Comparison of ENCODE assay signal across 8 mouse cellular contexts in genomic region chr4:153975768-153976167, GRCm38 (mm10). TPM values are rescaled to one million over a fixed set of nuclear protein-coding genes. Genes with fewer than 3 reads are reported as not detected.
DNase-seq lines count a peak whose midpoint lies in the region; ATAC-seq and TF ChIP-seq lines count a peak whose summit lies in the region.

No protein-coding gene starts in this region.

- H3K36me3 ChIP-seq in kidney, adult 2 months (ENCODE audit: control insufficient read depth, insufficient read depth, low read length) = no peaks in the 10 kb centered on the region
- peaks cover 32% of the 10 kb centered on the region for H3K36me3 ChIP-seq in hindbrain, embryonic 10.5 days
- H3K36me3 ChIP-seq in midbrain, embryonic 12.5 days = peaks cover 33% of the 10 kb centered on the region

- peak overlapping the region; percentile 1; the same call in 1 of the 2 replicates for H3K4me3 ChIP-seq in kidney, adult 2 months (ENCODE audit: insufficient read depth, low read depth, low read length)
- H3K4me3 ChIP-seq in hindbrain, embryonic 10.5 days = peak overlapping the region; percentile 94
- peak overlapping the region; percentile 94 for H3K4me3 ChIP-seq in midbrain, embryonic 12.5 days

- H3K9me3 ChIP-seq in hindbrain, embryonic 10.5 days = no peaks in the 10 kb centered on the region
- no peaks in the 10 kb centered on the region for H3K9me3 ChIP-seq in midbrain, embryonic 12.5 days

- no peak for TF ChIP-seq POLR2A in kidney, adult 2 months (IDR thresholded peaks at IDR 0.05; ENCODE audit: low read depth, low read length)

- WGBS in kidney, adult 2 months = 27% methylated on average over 6 of the region's 6 CpGs
- 44% methylated on average over 6 of the region's 6 CpGs for WGBS in hindbrain, embryonic 10.5 days
- 39% methylated on average over 6 of the region's 6 CpGs for WGBS in midbrain, embryonic 12.5 days

- DNase-seq in kidney, adult 2 months = no peak
- no peak for DNase-seq in kidney, postnatal 25 days
- DNase-seq in MEL-GATA-1-ER (ENCODE audit: extremely low read depth, low read depth) = peak; percentile 5
- no peak for DNase-seq in hindbrain, embryonic 10.5 days (ENCODE audit: low spot score)
- DNase-seq in cerebellum, adult 9-11 months = no peak
- no peak for DNase-seq in cerebellum, adult 11-12 months
- no peak for DNase-seq in lung, postnatal 25 days (ENCODE audit: low spot score)

- ATAC-seq in midbrain, embryonic 12.5 days (ENCODE audit: low FRiP score, low read depth) = no peak

- 0 out of 2 replicates have a peak, but pooled peaks have one; percentile 2 for TF ChIP-seq CTCF in kidney, adult 2 months (conservative IDR thresholded peaks at IDR 0.05; ENCODE audit: insufficient read depth, insufficient read length, low read depth, low read length)

- peak overlapping the region; percentile 89 for H3K9ac ChIP-seq in midbrain, embryonic 12.5 days (replicated peaks)

- peak overlapping the region; percentile 97 for H3K4me2 ChIP-seq in midbrain, embryonic 12.5 days (replicated peaks)

- no peaks in the 10 kb centered on the region for H3K27me3 ChIP-seq in kidney, adult 2 months (replicated peaks; ENCODE audit: control insufficient read depth, insufficient read depth, low read length)
- no peaks in the 10 kb centered on the region for H3K27me3 ChIP-seq in hindbrain, embryonic 10.5 days (ENCODE audit: insufficient read depth, poor library complexity, severe bottlenecking)
- no peaks in the 10 kb centered on the region for H3K27me3 ChIP-seq in midbrain, embryonic 12.5 days

- no peaks in the 10 kb centered on the region for H3K4me1 ChIP-seq in kidney, adult 2 months (ENCODE audit: control insufficient read depth, insufficient read depth, low read length)
- H3K4me1 ChIP-seq in hindbrain, embryonic 10.5 days (replicated peaks) = peaks cover 30% of the 10 kb centered on the region
- H3K4me1 ChIP-seq in midbrain, embryonic 12.5 days = peaks cover 22% of the 10 kb centered on the region

- no peak overlapping the region for H3K27ac ChIP-seq in kidney, adult 2 months (ENCODE audit: insufficient read depth, low read depth, low read length)
- peak overlapping the region; percentile 93; the same call in 1 of the 2 replicates for H3K27ac ChIP-seq in hindbrain, embryonic 10.5 days
- no peak overlapping the region for H3K27ac ChIP-seq in midbrain, embryonic 12.5 days (replicated peaks)

RNA-seq across cellular contexts. Expression of gene Cep104, which starts 0.8 kb away (rescaled TPM):
- polyA plus RNA-seq in kidney, adult 2 months (2012; rRNA removed) = 18.4 and 19.7 TPM in 2 replicates
- polyA plus RNA-seq in hindbrain, embryonic 10.5 days (2016; fragmentation: Nextera tagmentation; extraction: Ambion mirVana) = 21.1 and 22.5 TPM in 2 replicates
- polyA plus RNA-seq in midbrain, embryonic 12.5 days (2016; fragmentation: Nextera tagmentation; extraction: Ambion mirVana) = 22.6 and 23.3 TPM in 2 replicates

RNA-seq across cellular contexts. Expression of gene Dffb, which starts 0.8 kb away (rescaled TPM):
- 5.0 and 10.1 TPM in 2 replicates for polyA plus RNA-seq in kidney, adult 2 months (2012; rRNA removed)
- 12.0 and 14.9 TPM in 2 replicates for polyA plus RNA-seq in hindbrain, embryonic 10.5 days (2016; fragmentation: Nextera tagmentation; extraction: Ambion mirVana)
- polyA plus RNA-seq in midbrain, embryonic 12.5 days (2016; fragmentation: Nextera tagmentation; extraction: Ambion mirVana) = 10.3 and 10.7 TPM in 2 replicates

RNA-seq across cellular contexts. Expression of gene A430005L14Rik, which starts 18.7 kb away (rescaled TPM):
- 42.6 and 45.1 TPM in 2 replicates for polyA plus RNA-seq in kidney, adult 2 months (2012; rRNA removed)
- polyA plus RNA-seq in hindbrain, embryonic 10.5 days (2016; fragmentation: Nextera tagmentation; extraction: Ambion mirVana) = 131 and 150 TPM in 2 replicates
- 96.1 and 104 TPM in 2 replicates for polyA plus RNA-seq in midbrain, embryonic 12.5 days (2016; fragmentation: Nextera tagmentation; extraction: Ambion mirVana)

RNA-seq across cellular contexts. Expression of gene Lrrc47, which starts 35.8 kb away (rescaled TPM):
- 40.2 and 48.2 TPM in 2 replicates for polyA plus RNA-seq in kidney, adult 2 months (2012; rRNA removed)
- 20.2 and 25.3 TPM in 2 replicates for polyA plus RNA-seq in hindbrain, embryonic 10.5 days (2016; fragmentation: Nextera tagmentation; extraction: Ambion mirVana)
- 31.4 and 34.8 TPM in 2 replicates for polyA plus RNA-seq in midbrain, embryonic 12.5 days (2016; fragmentation: Nextera tagmentation; extraction: Ambion mirVana)

RNA-seq across cellular contexts. Expression of gene Smim1, which starts 50.3 kb away (rescaled TPM):
- polyA plus RNA-seq in kidney, adult 2 months (2012; rRNA removed) = 294 and 307 TPM in 2 replicates
- 25.9 and 32.9 TPM in 2 replicates for polyA plus RNA-seq in hindbrain, embryonic 10.5 days (2016; fragmentation: Nextera tagmentation; extraction: Ambion mirVana)
- 5.6 and 6.3 TPM in 2 replicates for polyA plus RNA-seq in midbrain, embryonic 12.5 days (2016; fragmentation: Nextera tagmentation; extraction: Ambion mirVana)

Comparison
In these comparisons a context has a peak if more than half of its experiments do, and no peak if none do; other contexts are left out.
1. H3K4me3 ChIP-seq: peak in every context shown above with its lines; median percentile 94 in hindbrain, embryonic 10.5 days; 94 in midbrain, embryonic 12.5 days; 1 in kidney, adult 2 months.